Mouse (Mus musculus) kidney, embryonic 14.5 days (tissue): ENCODE results near the gene Hip1. TPM values are rescaled to one million over a fixed set of nuclear protein-coding genes. Genes with fewer than 3 reads are reported as not detected.
"Not testable (repeated sequence)": the region's sequence is repeated elsewhere in the genome, so short reads cannot be mapped to it uniquely, and the experiment has no call there.

Source experiments
- ATAC-seq: fragments of 200-750 bp; cut with Nextera tagmentation; 2 replicates; pipeline ENCODE4 v1.8.0; 2017; ENCODE audit warnings: moderate number of reproducible peaks, mild to moderate bottlenecking, moderate TSS enrichment, moderate library complexity; ENCODE audit not compliant: low FRiP score, low TSS enrichment
- H3K27ac ChIP-seq: fragments of 300-500 bp; sonication (generic); 2 replicates; pipeline ENCODE4 v1.5.1; 2014; ENCODE audit warnings: low read depth, mild to moderate bottlenecking, low read length, moderate library complexity, mixed read lengths
- H3K27me3 ChIP-seq: fragments of 300-500 bp; sonication (generic); 2 replicates; pipeline ENCODE4 v1.6.1; 2014; ENCODE audit warnings: mild to moderate bottlenecking, low read length; ENCODE audit not compliant: control insufficient read depth, insufficient read depth
- H3K36me3 ChIP-seq: fragments of 300-500 bp; sonication (generic); 2 replicates; pipeline ENCODE4 v1.6.1; 2014; ENCODE audit warnings: low read length, mixed read lengths; ENCODE audit not compliant: control insufficient read depth, insufficient read depth
- H3K4me1 ChIP-seq: fragments of 300-500 bp; sonication (generic); 2 replicates; pipeline ENCODE4 v1.6.1; 2014; ENCODE audit warnings: low read length, mixed read lengths; ENCODE audit not compliant: control insufficient read depth, insufficient read depth
- H3K4me2 ChIP-seq: fragments of 300-500 bp; sonication (generic); replicated peaks from 2 replicates; pipeline ENCODE4 v1.6.1; 2014; ENCODE audit warnings: low read depth, mild to moderate bottlenecking, low read length
- H3K4me3 ChIP-seq: fragments of 300-500 bp; sonication (generic); 2 replicates; pipeline ENCODE4 v1.5.1; 2014; ENCODE audit warnings: mild to moderate bottlenecking, low read length
- H3K9ac ChIP-seq: fragments of 300-500 bp; sonication (generic); 2 replicates; pipeline ENCODE4 v1.6.1; 2014; ENCODE audit warnings: low read depth, mild to moderate bottlenecking, low read length, moderate library complexity
- H3K9me3 ChIP-seq: fragments of 300-500 bp; sonication (generic); 2 replicates; pipeline ENCODE4 v1.6.1; 2016; ENCODE audit warnings: low read length; ENCODE audit not compliant: control insufficient read depth
- WGBS: fragments of 180-500 bp; shearing (Covaris S2); extraction: QIAGEN DNeasy Blood & Tissue Kit; methylation state at CpG from one replicate; pipeline ENCODE4 v1.1.7; 2014; 5-methylcytosine and 5-hydroxymethylcytosine counted together
- microRNA-seq: library from miRNA; unstranded; fragments of <30 nt; microRNA quantifications from one replicate; pipeline ENCODE4, GENCODE M21; 2016
- polyA plus RNA-seq: library from polyadenylated mRNA; unstranded; fragments of >200 nt; fragmentation: Nextera tagmentation; extraction: Ambion mirVana; gene quantifications from 2 replicates; pipeline ENCODE4 v1.2.1, GENCODE M21; 2014

Gene Hip1
- polyA plus RNA-seq, 1 experiment from 2014 or later = 61.7 TPM

DNA sequence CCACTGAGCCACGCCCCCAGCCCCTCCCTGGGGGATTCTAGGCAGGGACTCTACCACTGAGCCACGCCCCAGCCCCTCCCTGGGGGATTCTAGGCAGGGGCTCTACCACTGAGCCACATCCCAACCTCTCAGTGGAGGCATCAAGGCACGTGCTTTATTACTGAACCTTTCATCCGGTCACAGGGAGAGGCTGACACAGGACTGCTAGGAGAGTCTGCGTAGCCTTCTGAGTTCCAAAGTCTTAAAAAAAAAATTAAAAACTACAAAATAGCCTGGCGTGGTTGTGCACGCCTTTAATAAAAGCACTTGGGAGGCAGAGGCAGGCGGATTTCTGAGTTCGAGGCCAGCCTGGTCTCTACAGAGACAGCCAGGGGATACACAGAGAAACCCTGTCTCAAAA lies 175.7 kb downstream of the Hip1 start:
- not testable (repeated sequence) for ATAC-seq
- WGBS = 59% methylated on average over 9 of the region's 9 CpGs
- peaks cover 23% of the 10 kb centered on the region for H3K36me3 ChIP-seq

DNA sequence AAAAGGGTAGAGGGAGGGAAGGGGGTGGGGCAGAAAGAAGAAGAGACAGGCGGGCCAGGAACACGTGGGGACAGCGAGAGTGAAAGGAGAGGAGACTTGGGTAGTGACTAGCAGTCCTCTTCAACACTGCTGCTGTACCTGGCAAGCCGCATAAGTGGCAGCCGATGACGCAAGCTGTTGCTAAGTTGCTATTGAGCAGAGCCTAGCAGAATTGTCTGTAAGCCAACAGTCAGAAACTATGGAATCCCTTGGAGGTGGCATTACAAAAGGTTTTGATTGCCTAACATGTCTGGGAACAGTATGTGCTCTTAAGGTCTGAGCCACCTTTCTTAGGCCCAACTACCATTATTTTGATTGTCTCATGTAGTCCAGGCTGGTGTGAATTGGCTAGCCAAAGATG lies 176.6 kb downstream of the Hip1 start:
- Histone ChIP-seq H3K4me3 (no peak overlapping the region), H3K9ac (no peak overlapping the region), H3K4me1 (peaks cover 8% of the 10 kb centered on the region), H3K9me3 (no peaks in the 10 kb centered on the region), H3K27me3 (no peaks in the 10 kb centered on the region), H3K27ac (no peak overlapping the region), H3K36me3 (peaks cover 14% of the 10 kb centered on the region), H3K4me2 (no peak overlapping the region)
- 88% methylated on average over 6 of the region's 6 CpGs for WGBS
- no peak for ATAC-seq

More for the DNA sequence above, 175.7 kb downstream of the Hip1 start:
- peak overlapping the region; percentile 80 for H3K27ac ChIP-seq
- H3K9me3 ChIP-seq, H3K4me1 ChIP-seq, H3K27me3 ChIP-seq: not testable (repeated sequence)
- peak overlapping the region; percentile 69; the same call in 1 of the 2 replicates for H3K9ac ChIP-seq
- H3K4me3 ChIP-seq = peak overlapping the region; percentile 69
- H3K4me2 ChIP-seq = peak overlapping the region; percentile 79

DNA sequence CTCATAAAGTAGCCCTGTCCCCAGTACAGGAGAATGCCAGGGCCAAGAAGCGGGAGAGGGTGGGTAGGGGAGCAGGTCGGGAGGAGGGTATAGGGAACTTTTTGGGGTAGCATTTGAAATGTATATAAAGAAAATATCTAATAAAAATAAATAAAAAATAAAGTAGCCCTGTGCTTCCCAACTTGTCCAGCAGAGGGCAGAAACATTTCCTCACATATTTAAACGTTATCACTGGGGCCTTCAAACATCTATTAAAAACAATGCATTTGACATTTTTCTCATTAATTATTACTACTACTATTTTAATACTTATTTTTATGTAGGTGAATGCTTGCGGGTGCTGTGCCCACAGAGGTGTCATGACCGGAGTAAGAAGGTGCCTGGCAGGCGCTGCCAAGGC lies 177.1 kb downstream of the Hip1 start:
- ATAC-seq = no peak
- Histone ChIP-seq H3K4me1 (peaks cover 8% of the 10 kb centered on the region), H3K27me3 (no peaks in the 10 kb centered on the region), H3K4me3 (no peak overlapping the region), H3K36me3 (peaks cover 11% of the 10 kb centered on the region; the same call in 1 of the 2 replicates), H3K9me3 (no peaks in the 10 kb centered on the region), H3K27ac (no peak overlapping the region), H3K4me2 (no peak overlapping the region), H3K9ac (no peak overlapping the region)
- WGBS = 53% methylated on average over 6 of the region's 6 CpGs

DNA sequence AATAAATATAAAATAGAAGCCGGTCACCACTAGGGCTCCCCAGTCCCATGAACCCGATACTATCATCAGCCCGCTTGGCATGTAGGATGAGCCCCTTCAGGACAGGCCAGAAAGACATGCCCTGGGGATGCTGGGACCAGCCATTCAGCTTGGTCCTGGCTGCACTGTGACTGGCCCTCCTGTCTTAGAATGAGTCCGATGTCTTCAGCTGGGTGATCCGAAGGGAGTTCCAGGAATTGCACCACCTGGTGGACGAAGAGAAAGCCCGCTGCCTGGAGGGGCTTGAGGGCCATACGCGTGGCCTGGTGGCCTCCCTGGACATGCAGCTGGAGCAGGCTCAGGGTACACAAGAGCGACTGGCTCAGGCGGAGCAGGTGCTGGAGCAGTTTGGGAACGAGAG lies 181.4 kb downstream of the Hip1 start:
- Histone ChIP-seq H3K9me3 (no peaks in the 10 kb centered on the region), H3K9ac (no peak overlapping the region), H3K4me1 (no peaks in the 10 kb centered on the region), H3K4me3 (no peak overlapping the region), H3K4me2 (no peak overlapping the region), H3K27me3 (no peaks in the 10 kb centered on the region), H3K27ac (no peak overlapping the region), H3K36me3 (no peaks in the 10 kb centered on the region)
- 29% methylated on average over 12 of the region's 12 CpGs for WGBS
- peak; percentile 51; the same call in 1 of the 2 replicates for ATAC-seq

DNA sequence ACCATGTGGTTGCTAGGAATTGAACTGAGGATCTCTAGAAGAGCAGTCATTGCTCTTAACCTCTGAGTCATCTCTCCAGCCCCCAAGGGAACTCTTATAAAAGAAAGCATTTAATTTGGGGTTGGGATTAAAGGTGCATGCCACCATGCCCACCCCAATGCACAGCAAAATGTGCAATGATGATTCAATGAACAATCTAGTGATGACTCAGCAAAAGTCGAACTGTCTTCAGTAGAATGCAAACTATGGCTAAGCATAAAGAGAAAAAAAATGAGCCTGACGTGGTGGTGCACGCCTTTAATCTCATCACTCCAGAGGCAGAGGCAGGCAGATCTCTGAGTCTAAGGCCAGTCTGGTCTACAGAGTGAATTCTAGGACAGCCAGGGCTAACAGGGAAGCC lies 182.3 kb downstream of the Hip1 start:
- no peak for ATAC-seq
- no peaks in the 10 kb centered on the region for H3K9me3 ChIP-seq
- no peak overlapping the region for H3K9ac ChIP-seq
- H3K4me2 ChIP-seq = no peak overlapping the region
- no peak overlapping the region for H3K27ac ChIP-seq
- no peak overlapping the region for H3K4me3 ChIP-seq
- H3K36me3 ChIP-seq = no peaks in the 10 kb centered on the region
- H3K4me1 ChIP-seq = no peaks in the 10 kb centered on the region
- no peaks in the 10 kb centered on the region for H3K27me3 ChIP-seq
- 95% methylated on average over 3 of the region's 3 CpGs for WGBS

DNA sequence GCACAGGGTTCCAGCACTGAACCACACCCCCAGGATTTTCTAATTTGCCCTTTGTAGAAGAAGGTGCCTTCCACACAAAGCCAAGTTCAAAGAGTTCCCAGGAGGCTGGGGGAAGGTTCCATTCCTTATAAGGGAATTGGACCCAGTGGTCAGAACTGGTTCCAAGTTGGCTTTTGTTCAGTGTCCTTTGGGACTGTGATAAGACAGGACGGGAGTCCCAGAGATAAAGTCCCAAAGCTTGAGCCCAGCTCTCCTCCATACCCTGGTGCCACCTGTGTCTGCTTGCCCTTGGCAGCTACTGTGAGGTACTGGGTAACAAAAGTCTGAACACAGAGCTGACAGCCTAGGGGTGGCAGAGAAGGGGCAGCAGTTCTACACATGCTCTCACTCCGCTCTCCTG lies 185.1 kb downstream of the Hip1 start:
- Histone ChIP-seq H3K9me3 (no peaks in the 10 kb centered on the region), H3K9ac (no peak overlapping the region), H3K4me2 (no peak overlapping the region), H3K4me1 (no peaks in the 10 kb centered on the region), H3K36me3 (no peaks in the 10 kb centered on the region), H3K4me3 (no peak overlapping the region), H3K27ac (no peak overlapping the region), H3K27me3 (no peaks in the 10 kb centered on the region)
- ATAC-seq = no peak
- WGBS = 95% methylated on average over 2 of the region's 2 CpGs

DNA sequence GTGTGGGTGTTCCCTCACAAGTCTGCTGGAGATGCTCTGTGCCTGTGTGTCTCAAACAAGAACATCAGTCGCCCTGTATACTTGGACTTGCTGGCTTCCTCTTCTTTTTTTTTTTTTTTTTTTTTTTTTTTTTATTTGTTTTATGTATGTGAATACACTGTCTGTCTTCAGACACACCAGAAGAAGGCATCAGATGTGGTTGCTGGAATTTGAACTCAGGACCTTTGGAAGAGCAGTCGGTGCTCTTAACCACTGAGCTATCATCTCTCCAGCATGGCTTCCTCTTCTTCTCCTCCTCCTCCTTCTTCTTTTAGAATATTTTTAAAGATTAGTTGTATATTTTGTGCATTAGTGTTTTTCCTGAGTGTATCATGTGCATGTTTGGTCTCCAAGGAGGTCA lies 187.4 kb downstream of the Hip1 start:
- H3K4me1 ChIP-seq = no peaks in the 10 kb centered on the region
- 73% methylated on average over 2 of the region's 2 CpGs for WGBS
- H3K36me3 ChIP-seq = no peaks in the 10 kb centered on the region
- peaks cover 9% of the 10 kb centered on the region for H3K27me3 ChIP-seq
- H3K9ac ChIP-seq = no peak overlapping the region
- H3K27ac ChIP-seq = no peak overlapping the region
- H3K9me3 ChIP-seq = no peaks in the 10 kb centered on the region
- H3K4me2 ChIP-seq = no peak overlapping the region
- no peak overlapping the region for H3K4me3 ChIP-seq
- ATAC-seq = no peak

Small RNA genes within 50 kb of the gene (microRNA-seq; reads per million reads assigned to microRNA genes)
- gene Mir7033 = 1.1 reads per million

Other genes starting within 250 kb of the Hip1 start
- not detected in 2 replicates for gene Fkbp6, start 195.1 kb downstream of the Hip1 start, polyA plus RNA-seq
- gene Trim50, start 191.8 kb downstream of the Hip1 start, polyA plus RNA-seq = not detected in 2 replicates
- gene Nsun5, start 175.2 kb downstream of the Hip1 start, polyA plus RNA-seq = 27.1 and 29.2 TPM in 2 replicates
- 15.5 and 20.7 TPM in 2 replicates for gene Pom121, start 150.6 kb downstream of the Hip1 start, polyA plus RNA-seq
- not detected in 2 replicates for gene Ccl26, start 18.4 kb upstream of the Hip1 start, polyA plus RNA-seq
- 0.43 and 2.3 TPM in 2 replicates for gene Ccl24, start 27.9 kb upstream of the Hip1 start, polyA plus RNA-seq
- 42.6 and 61.7 TPM in 2 replicates for gene Rhbdd2, start 87.5 kb upstream of the Hip1 start, polyA plus RNA-seq
- 51.8 and 64.2 TPM in 2 replicates for gene Por, start 124.9 kb upstream of the Hip1 start, polyA plus RNA-seq
- 64.7 and 65.1 TPM in 2 replicates for gene Tmem120a, start 199.3 kb upstream of the Hip1 start, polyA plus RNA-seq
- 0.19 and 0.72 TPM in 2 replicates for gene Styxl1, start 233.3 kb upstream of the Hip1 start, polyA plus RNA-seq
- 429 and 590 TPM in 2 replicates for gene Mdh2, start 233.4 kb upstream of the Hip1 start, polyA plus RNA-seq